Mouse (Mus musculus) subcutaneous adipose tissue, adult 2 months (tissue): Measurements from ENCODE around the gene Vmn2r-ps159. TPM values are rescaled to one million over a fixed set of nuclear protein-coding genes. Genes with fewer than 3 reads are reported as not detected.

ENCODE experiments used
- polyA plus RNA-seq: library from polyadenylated mRNA; depleted of rRNA; stranded (reverse); fragments of >200 nt; gene quantifications from 2 replicates; pipeline ENCODE4 v1.2.3, GENCODE M21; 2012; ENCODE audit warnings: low replicate concordance; rRNA removed

Vmn2r-ps159 gene
- polyA plus RNA-seq, result not detected in 2 replicates

DNA sequence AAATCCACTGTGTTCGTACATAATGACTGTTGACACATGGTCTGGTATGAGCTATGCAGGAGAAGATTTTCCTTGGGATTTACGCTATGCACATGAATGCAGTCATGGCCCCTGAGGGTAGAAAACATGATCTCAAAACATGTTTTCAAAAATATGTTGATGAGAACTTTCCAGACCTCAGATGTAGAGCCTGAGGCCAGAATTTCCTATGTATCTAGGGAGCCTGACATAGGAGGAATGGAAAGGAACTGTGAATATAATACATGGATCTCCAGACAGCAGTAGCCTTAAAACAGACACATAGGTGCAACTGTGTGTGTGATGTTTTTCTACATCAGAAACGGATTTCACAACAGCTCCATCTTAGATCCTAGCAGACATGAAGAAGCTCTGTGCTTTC is at the start of gene Vmn2r-ps159:
TSS of gene Vmn2r-ps159 (plus strand) at position 301 of the 400 bp plus-strand sequence.

Other genes with a start within 250 kb of the Vmn2r-ps159 start
- 12.2 and 43.4 TPM in 2 replicates for gene 9430015G10Rik, start 221.1 kb upstream of the Vmn2r-ps159 start, polyA plus RNA-seq
- gene Rnf223, start 200.6 kb upstream of the Vmn2r-ps159 start, polyA plus RNA-seq, result 0.20 and 0.82 TPM in 2 replicates
- 54.1 and 128 TPM in 2 replicates for gene Agrn, start 133.6 kb upstream of the Vmn2r-ps159 start, polyA plus RNA-seq
- 17.6 and 37.0 TPM in 2 replicates for gene Isg15, start 130.3 kb upstream of the Vmn2r-ps159 start, polyA plus RNA-seq
- 2.6 and 3.8 TPM in 2 replicates for gene AW011738, start 127.8 kb upstream of the Vmn2r-ps159 start, polyA plus RNA-seq
- 0.49 and 0.69 TPM in 2 replicates for gene Perm1, start 115.2 kb upstream of the Vmn2r-ps159 start, polyA plus RNA-seq
- 45.1 and 80.1 TPM in 2 replicates for gene Plekhn1, start 96.2 kb upstream of the Vmn2r-ps159 start, polyA plus RNA-seq
- 52.7 and 112 TPM in 2 replicates for gene Noc2l, start 95.1 kb upstream of the Vmn2r-ps159 start, polyA plus RNA-seq
- 0.10 and 1.1 TPM in 2 replicates for gene Samd11, start 75.4 kb upstream of the Vmn2r-ps159 start, polyA plus RNA-seq